Mouse (Mus musculus): ENCODE measurements at regions not wholly inside any gene's neighbourhood (a gene's known extent, or its start where the extent isn't known, plus 50 kb on each side); places are given as distances from the start of the nearest gene placed in this dataset.

GRCm38 (mm10) chr9:32053886-32054615 is 61.9 kb upstream of the Arhgap32 start:
- DNase-seq (ENCODE audit: low spot score), result no peak

- DNase-seq (ENCODE audit: low spot score), result no peak
Measured at GRCm38 (mm10) chr9:32057427-32058115, 58.4 kb upstream of the Arhgap32 start.

GRCm38 (mm10) chr9:32062740-32063139 is 53.2 kb upstream of the Arhgap32 start:
- DNase-seq (ENCODE audit: low spot score), result no peak

GRCm38 (mm10) chr9:32063541-32063940 is 52.4 kb upstream of the Arhgap32 start:
- no peak for DNase-seq (ENCODE audit: low spot score)

- DNase-seq (ENCODE audit: low spot score), result no peak
Measured at GRCm38 (mm10) chr9:32064007-32064550, 51.9 kb upstream of the Arhgap32 start.

Data from testis, postnatal 10 days (tissue).